Mouse (Mus musculus): ENCODE results near the gene Itln1. TPM values are rescaled to one million over a fixed set of nuclear protein-coding genes. Genes with fewer than 3 reads are reported as not detected.

Gene Itln1
- not detected for total RNA-seq (2021)
- long read RNA-seq, experiment 1, result 0 reads
- long read RNA-seq, experiment 2, result 0 reads

DNA sequence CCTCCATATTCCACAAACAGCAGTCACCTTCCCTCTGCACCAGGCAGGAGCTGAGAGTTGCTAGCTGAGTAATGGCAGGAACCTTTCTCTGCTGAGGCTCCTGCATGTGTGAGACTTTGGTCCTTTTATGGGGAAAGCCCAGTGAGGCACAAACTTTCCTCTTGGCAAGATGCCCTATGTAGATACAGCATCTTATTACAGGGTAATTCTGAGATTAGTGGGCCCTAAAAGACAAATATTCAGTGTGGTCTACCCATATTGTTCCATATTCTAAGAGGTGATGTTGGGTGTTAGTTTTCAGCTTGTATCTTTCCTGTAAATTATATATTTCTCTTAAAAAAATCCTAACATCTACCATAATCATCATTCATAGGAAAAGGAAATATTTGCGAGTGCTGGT lies at the start of gene Itln1:
Gene Itln1 (minus strand): TSS at position 101 of the 400 bp plus-strand sequence.
- no peak for DNase-seq

DNA sequence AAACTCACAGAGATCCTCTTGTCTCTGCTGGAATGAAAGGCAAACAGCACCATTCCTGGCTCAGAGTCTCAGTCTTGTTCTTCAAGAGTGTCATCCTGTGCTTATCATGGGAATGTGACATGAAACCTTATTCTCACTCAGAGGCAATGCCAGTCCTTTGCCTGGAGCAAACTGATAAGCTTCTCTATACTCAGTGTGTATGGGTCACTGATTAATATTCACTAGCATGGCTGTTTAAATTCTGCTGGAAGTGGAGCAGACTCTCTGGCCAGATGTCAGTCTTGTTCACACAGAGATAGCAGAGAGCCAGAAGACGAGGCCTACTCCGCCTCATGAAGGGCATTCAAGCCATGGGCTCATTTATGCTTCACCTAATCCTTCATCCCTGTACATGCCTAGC lies 49.5 kb upstream of the Itln1 start:
- no peak for DNase-seq

DNA sequence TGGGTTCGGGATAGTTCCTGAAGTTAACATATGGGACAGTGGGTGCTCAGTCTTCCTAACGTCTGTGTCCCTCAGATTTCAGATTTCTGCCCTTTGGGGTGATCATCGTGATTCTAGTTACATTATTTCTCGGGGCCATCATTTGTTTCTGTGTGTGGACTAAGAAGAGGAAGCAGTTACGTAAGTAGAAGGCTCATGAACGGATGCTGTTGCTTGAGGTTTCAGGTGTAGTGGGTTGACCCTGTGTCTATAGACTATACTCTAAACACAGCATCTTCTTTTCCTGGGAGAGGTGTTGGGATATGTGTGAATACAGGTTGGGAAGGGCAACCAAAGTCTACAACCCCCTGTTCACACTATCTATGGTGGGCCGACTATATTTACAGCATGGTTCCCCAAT lies 42.1 kb upstream of the Itln1 start:
- DNase-seq, result no peak

DNA sequence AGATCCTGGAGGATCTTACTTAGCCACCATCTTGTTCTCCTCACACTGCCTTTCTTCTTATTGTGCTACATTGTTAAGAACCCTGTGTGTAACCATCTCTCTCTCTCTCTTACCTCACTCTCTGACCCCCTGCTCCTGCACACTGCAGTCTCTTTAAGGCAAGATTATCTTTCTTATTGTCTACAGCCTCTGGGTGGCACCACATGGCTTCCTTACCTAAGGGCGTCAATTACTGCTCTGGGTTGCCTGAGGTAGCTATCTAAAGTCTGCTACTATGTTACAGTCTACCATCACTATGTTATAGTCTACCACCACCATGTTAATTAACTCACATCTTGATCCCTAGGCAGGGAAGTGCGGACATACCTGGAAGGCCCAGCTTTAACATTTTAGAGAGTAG lies 33.3 kb upstream of the Itln1 start:
- DNase-seq, result no peak

DNA sequence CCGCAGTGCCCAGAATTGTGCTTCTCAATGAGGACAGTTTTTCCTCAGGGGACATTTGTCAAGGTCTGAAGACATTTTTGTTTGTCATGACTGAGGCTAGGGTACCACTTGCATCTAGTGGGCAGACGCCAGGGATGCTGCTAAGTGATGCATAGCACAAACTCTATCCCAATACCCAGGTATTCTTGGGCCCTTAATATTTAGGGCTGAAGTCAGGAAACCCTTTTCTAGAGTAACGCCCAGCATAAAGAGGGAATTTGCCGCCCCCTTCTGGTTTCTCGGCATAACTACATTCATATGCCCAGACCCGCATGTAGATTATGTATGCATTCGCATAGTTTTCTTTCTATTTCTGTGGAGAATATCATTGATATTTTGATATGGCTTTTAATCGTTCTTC lies 31.7 kb upstream of the Itln1 start:
- DNase-seq, result peak; percentile 41

DNA sequence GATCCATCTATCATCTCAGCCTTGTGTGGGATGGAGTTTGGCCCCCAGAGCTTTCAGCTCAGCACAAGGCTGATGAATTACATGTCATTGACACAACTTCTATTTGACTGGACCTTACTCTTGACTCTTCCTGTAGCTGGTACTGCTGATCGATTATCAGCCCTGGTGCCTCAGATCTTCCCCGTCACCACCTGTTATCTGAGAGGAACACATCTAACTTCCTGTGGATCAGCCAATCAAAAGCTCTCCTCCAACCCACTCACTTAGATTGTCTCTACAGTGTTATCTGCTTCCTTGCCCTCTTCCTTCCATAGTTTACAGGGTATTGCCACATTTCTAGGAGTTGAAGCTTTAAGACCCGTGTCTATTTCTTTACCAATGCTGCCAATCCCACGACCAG lies 30.8 kb upstream of the Itln1 start:
- DNase-seq, result no peak

DNA sequence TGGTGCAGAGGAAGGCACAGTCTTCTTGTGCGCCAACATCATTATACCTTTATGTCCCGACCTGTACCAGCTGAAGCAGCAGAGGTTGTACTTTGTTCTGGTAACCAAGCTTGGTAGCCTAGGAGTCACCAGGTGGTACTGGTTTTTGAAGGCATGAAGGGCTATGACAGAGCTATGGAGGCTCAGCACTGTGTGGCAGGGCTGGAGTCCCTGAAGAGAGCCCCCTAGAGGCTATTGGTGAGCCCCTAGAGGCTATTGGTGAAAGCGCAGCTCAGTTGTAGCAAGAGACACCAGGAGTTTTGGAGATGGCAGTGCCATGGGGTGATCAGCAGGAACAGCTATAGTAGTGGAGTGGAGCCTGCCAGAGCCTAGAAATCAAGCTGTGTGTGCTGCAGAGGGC lies 29.2 kb upstream of the Itln1 start:
- DNase-seq, result no peak

DNA sequence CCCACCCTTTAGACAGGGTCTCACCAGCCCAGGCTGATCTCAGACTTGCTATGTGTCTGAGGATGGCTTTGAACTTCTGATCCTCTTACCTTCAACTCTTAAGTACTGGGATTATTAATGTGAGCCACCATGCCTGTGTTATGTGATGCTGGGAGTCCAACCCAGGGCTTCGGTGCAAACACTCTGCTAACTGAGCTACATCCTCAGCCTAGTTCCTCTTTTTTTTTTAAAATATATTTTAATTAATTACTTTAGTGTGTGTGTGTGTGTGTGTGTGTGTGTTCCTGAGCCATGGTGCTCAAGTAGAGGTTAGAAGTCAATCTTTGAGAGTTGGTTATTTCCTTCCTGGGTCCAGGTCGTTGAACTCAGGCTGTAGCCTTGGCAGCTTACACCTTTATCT lies 27.9 kb upstream of the Itln1 start:
- DNase-seq, result no peak

DNA sequence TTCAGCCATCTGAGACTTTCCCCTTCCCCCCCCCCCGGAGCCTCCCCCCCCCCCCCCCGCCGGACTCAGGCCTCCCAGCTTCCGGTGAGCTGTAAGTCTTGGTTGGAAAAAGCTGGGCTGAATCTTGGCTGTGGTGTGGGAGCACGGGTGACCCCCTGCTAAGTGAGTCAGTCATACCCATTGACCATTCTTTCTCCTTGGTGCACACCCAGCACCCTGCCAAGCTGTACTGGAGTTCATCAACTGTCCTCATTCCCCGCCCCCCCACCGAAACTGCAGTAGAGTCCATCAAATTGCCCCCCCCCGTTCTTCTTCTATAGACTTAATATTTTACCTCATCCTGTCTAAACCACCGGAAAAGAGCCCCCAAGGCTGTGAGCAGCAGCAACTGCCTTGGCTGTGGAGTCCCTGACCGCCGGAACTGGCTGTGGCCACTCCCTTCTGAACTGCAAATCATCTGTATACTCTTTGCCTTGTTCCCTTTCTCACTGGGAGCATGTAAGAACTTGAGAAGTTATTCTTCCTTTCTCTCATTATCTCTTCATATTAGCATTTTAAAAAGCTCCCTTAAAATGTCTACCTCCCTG lies 26.6 kb upstream of the Itln1 start:
- no peak for DNase-seq

DNA sequence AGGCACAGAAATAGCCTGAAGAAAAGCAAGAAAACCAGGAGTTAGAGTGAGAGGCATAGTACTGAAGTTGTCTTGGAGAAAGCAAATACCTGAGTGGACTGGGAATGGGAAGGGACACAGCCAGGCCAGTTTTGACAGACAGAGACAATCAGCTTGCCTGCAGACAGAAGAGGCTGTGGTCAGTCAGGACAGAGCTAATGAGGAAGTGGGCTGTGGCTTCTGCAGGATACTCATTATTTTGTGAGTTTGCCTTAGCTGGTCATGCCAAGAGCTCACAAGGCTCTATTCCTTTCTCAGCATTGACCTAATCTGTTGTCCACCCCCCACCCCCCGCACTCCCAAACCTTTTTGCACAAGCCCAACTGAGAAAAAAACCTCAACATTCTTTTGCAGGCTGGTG lies 26.1 kb upstream of the Itln1 start:
- DNase-seq, result no peak

DNA sequence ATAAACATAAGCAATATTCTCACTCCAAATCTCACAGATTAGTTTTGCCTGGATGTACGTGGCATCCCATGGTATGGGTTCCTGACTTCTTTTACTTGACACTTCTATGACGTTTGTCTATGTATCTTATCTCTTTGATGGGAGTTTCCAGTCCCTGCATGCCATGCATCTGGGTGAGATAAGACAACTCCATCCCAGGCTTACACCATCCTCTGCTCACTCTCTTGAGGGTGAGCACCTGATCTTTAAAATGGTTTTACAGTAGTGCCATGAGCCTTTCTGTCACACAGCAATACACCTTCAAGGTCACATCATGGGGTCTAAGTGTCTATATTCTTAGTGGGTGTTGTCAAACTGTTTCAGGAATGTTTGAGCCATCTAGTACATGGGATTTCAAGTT lies 25.2 kb upstream of the Itln1 start:
- no peak for DNase-seq

DNA sequence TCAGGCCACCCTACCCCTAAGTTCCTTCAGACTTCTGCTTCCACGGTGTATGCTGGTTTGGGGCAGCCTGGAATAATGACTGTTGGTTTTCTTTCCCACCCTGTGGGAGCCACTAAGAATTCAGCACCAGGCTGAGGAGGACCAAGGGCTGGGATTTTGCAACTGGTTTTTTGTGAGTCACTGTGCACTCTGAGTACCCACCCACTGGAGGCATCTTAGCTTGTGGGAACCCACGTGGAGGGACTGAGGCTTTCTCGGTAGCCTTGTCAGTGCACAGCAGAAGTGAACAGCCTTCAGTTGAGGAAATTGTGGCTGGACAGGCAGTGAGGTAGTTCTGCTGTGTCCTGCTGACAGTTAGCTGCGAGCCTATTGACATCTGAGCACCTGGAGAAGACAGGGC lies 23.8 kb upstream of the Itln1 start, which contains the start of gene Cd244a:
Gene Cd244a (plus strand): TSS at position 296 of the 400 bp plus-strand sequence.
- no peak for DNase-seq

DNA sequence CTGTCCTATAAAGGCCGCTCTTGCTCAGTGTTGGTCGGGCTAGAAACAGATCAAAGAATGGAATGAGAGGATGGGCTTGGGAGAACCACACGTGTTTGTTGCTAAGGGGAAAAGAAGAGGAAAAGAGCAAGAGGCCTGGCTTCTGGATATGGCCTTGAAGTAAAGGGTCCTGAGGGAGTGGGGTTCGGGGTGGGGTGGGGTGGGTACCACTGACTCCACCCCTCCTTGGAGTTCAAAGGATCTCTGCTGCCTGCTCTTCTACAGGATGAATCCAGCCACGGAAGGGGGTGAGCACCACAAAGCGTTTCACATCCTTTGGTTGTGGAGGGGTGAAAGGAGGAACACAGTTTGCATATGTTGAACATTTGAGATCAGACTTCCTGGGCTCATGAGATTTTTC lies 23.3 kb upstream of the Itln1 start:
- no peak for DNase-seq

DNA sequence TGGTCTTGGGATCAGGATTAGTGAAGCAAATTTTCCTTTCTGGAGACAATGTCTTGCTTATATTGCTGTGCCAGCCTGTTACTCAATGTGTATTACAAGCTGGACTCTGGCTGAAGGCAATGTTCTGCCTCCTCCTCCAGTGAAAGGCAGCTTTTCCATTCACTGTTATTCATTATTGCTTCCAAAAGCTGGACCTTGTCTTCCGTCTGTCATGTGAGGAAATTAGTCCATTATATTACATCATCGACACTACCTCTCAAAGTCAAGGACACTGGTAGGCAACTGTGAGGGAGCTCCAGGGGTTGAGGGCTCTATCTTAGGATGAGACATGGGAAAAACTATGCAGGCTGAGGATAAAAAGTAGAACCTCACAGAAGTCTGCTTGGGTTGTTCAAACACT lies 21.3 kb upstream of the Itln1 start:
- DNase-seq, result no peak

DNA sequence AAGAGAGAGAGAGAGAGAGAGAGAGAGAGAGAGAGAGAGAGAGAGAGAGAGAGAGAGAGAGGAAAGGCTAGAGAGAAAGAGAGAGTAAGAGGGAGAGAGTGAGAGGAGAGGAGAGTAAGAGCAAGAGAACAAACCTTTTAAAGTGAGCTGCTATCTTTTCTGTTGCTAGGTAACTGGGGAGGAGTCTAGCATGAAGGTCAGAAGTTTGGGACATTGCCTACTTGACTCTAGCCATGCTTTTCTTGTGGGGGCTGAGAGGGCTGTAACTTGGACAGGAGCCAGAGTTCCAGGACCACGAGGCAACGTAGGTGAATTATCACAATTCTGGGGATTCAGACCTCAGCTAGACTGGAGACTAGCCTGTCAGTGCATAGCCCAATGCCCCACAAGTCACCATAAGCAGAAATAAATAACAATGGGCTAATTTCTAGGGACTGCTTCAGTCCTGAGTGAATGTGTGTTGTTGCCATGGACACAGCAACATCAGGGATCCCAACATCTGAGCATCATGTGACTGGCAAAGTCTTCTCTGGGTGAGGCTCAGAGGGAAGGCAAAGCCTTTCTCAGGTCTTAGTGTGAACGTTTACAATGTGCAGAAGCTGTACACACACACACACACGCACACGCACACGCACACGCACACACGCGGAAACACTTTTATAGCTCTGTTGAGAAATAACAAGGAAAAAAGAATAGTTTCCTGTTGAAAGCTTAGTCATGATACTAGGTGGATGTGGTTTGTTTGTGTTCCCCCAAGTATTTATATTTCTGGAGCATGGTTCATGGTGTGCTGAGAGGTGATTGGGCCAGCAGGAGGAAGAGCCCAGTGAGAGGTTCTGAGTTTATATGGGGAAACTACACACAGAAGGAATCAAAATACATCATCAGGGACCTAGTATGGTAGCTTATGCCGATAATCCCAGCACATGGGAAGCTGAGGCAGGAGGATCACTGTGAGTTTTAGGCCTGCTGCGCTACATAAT lies 18.6 kb upstream of the Itln1 start:
- DNase-seq, result no peak

DNA sequence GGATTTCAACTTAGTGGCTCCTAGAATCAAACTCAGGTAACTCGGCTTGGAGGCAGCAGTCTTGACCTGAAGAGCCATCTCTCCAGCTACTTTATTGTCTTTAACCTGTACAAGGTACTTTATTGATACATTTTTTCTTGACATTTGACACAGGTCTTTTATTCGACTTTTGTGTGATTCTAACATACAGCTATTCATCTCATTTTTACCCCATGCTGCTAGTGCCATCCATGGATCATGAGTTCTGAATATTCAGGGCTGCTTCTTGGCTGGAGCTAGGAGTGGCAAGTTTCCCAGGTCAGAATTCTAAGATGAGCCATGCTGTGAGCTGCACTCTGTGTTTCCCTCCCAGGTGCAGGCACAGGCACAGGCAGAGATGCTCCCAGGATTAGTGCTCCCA lies 17.1 kb upstream of the Itln1 start:
- no peak for DNase-seq

DNA sequence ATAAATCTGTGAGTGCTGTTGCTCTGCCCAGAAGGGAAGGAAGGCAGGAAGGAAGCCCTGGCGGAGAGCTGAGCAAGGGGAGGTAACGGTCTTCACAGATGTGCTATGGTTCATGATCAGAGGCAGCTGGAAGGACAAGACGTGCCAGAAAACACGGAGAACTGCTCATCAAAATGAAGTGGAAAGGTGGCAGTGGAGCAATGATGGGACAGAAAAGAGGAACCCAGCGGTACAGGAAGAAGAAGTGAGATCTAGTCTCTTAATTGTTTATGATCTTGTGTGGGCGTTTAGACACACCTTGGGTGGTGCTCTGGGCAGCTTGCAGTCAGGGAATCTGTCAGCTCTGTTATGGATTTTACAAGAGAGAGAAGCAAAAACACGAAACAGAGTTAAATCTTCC lies 16.2 kb upstream of the Itln1 start:
- no peak for DNase-seq

DNA sequence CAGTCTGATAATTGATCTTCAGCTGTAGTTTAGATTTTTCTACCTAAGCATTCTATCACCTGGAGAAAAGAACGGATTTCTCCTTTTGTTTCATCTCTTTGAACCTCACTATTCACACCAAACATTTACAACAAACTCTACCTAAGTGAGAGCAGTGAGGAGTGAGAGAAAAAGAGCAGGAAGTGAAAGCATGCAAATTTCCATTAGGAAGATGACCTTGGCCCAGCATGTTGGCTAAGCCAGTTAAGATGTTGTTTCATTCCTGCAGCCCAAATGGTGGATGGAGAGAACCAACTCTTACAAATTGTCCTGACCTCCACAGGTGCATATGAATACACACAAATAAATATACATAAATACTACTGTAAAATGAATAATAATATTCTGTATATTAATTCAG lies 5.6 kb upstream of the Itln1 start:
- DNase-seq, result no peak

DNA sequence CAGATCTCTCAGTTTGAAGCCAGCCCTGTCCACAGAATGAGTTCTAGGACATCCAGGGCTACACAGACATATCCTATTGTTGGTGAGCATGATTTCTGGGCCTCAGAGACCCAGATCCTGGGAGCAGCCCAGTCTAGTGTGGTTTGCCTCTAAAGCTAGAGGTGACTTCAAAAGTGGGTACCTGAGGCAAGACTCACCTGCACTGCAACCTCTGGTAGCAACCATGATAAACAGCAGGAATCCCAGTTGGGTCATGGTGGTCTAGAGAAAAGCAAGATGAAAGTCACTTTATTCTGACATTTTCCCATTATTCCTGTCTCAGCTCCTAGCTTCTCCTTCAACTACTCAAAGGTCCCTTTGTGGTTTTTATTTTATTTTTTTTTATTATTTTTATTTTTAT lies 537 bp downstream of the Itln1 start:
- no peak for DNase-seq

DNA sequence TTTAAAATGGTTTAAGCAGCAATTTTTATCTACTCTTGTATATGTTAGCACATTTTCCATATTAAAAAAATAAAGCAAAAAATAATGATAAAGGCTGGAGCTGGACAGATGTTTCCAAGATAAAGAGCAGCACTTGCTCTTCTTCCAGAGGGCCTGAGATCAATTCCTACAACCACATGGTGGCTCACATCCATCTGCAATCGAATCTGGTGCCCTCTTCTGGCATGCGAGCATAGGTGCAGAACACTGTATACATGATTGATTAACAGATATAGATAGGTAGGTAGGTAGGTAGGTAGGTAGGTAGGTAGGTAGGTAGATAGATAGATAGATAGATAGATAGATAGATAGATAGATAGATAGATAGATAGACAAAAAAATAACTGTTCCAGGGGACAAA lies 2.3 kb downstream of the Itln1 start:
- DNase-seq, result no peak

DNA sequence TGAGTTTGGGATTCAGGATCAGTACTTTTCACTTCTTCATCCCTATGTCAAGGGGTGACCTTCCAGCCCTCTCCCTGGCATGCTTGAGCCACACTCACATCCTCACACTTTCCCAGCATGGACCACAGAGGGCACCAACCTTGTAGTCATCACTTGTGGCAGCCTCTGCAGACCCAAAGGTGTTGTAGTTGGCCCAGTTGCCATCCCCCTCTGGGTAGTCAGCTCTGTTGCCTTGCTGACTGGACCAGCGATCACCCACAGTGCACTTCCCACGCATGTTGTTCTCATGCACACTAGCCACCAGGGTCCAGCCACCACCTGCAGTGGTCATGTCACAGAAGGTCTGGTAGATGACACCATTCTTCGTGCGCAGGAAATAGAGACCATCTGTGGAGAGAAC lies 3.7 kb downstream of the Itln1 start:
- DNase-seq, result no peak

DNA sequence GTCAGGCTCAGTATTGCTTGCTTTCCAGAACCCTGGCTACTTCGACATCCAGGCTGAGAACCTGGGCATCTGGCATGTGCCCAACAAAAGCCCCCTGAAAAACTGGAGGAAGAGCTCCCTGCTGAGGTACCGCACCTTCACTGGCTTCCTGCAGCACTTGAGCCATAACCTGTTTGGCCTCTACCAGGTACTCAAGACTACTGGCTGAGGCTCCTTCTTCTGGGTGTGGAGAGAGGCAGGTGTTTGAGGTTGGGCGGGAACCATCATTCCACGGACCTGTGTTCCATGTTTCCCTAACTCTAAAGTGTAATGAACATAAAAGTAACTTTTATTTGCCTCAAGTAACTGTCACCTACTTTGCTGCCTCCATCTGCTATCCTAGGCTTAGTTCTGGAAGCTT lies 19.5 kb downstream of the Itln1 start:
- no peak for DNase-seq

DNA sequence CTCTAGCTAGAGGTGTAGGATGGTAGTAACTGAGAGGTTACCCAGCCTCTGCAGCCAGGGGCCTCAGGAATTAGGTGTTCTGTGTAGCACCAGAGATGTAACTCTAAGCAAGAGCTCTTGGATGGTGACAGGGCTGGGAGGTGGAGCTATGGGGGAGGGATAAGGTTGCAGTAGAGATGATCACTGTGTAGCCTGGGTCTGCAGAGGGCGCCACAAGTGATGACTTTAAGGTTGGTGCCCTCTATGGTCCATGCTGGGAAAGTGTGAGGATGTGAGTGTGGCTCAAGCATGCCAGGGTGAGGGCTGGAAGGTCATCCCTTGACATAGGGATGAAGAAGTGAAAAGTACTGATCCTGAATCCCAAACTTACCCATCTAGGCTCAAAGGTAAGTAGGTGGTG lies 20.1 kb downstream of the Itln1 start:
- DNase-seq, result no peak

DNA sequence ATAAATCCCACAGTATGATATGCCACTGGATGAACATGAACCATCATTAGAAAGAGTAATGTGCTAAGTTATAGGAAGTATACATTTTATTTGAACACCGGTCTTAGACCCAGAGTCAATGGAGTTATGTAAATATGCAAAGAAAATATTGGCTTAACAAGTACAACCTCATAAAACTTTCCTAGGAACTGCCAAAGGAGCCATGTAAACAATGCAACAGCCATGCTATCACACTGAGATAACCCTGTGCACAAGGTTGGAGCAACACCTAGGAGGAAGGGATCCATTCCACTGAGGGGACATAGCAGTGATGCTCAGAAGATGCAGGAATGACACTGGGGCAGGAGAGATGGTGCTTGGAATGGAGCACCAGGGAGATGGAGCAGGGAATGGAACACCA lies 21.3 kb downstream of the Itln1 start:
- DNase-seq, result no peak
